33 mouse cellular contexts compared by ENCODE assay signal in the genomic region with DNA sequence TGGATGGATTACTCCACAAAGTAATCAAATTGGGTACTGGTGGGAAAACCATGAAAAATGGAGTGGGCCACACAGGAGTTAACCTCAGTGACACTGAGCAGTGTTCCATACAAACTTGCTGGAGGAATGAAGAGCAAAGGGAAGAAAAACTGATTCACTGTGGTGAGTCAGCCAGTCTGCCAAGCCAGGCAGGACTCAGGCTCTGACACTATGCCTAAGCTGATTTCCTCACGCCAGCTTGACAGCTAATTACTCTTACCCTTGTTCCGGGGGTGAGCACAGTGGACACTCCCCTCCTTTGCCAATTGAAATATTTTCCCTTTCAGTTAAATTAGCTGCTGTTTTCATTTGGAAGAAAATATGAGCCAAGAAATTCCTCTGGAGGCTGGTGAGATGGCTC. TPM values are rescaled to one million over a fixed set of nuclear protein-coding genes. Genes with fewer than 3 reads are reported as not detected.
A peak's percentile ranks its signal among the peaks of the same experiment; 100 is the strongest.
DNase-seq lines count a peak whose midpoint lies in the region; ATAC-seq lines count a peak whose summit lies in the region.
"Had no signal": no experiment of that assay in that cellular context is flagged by ENCODE, and none has a peak within 500 bp of the region (broad histone marks: within the 10 kb centered on the region; RNA-seq: fewer than 3 reads in every experiment).

No protein-coding gene starts in this region.

- H3K9ac ChIP-seq in kidney, embryonic 14.5 days (ENCODE audit: low read depth, low read length), result no peak overlapping the region
- H3K9ac ChIP-seq: embryonic facial prominence, embryonic 13.5 days; forebrain, embryonic 13.5 days; hindbrain, embryonic 15.5 days; limb, embryonic 15.5 days; liver, embryonic 14.5 days; neural tube, embryonic 15.5 days had no signal

- H3K9me3 ChIP-seq in kidney, embryonic 14.5 days (ENCODE audit: control insufficient read depth, low read length), result no peaks in the 10 kb centered on the region
- H3K9me3 ChIP-seq: embryonic facial prominence, embryonic 13.5 days; forebrain, embryonic 13.5 days; heart, embryonic 10.5 days; hindbrain, embryonic 15.5 days; limb, embryonic 15.5 days; neural tube, embryonic 15.5 days had no signal

- H3K36me3 ChIP-seq in kidney, embryonic 14.5 days (ENCODE audit: control insufficient read depth, insufficient read depth, low read length), result no peaks in the 10 kb centered on the region
- H3K36me3 ChIP-seq: embryonic facial prominence, embryonic 13.5 days; heart, embryonic 10.5 days; hindbrain, embryonic 15.5 days; limb, embryonic 15.5 days; neural tube, embryonic 15.5 days had no signal

- intact Hi-C loops in heart, postnatal 10 days (cut with DNase I), result no loop called here

- peaks cover 10% of the 10 kb centered on the region for H3K4me1 ChIP-seq in kidney, embryonic 14.5 days (ENCODE audit: control insufficient read depth, insufficient read depth, low read length)

- no peaks in the 10 kb centered on the region for H3K27me3 ChIP-seq in kidney, embryonic 14.5 days (ENCODE audit: control insufficient read depth, insufficient read depth, low read length)
- H3K27me3 ChIP-seq: embryonic facial prominence, embryonic 13.5 days; forebrain, embryonic 13.5 days; hindbrain, embryonic 15.5 days; limb, embryonic 15.5 days; neural tube, embryonic 15.5 days had no signal

- 34% methylated on average over 2 of the region's 2 CpGs for WGBS in kidney, embryonic 14.5 days

- peak; percentile 48 for DNase-seq in heart, adult 11 months
- no peak for DNase-seq in heart, postnatal 10 days
- DNase-seq in 3134 (ENCODE audit: extremely low read depth, insufficient read length, low spot score) (peak; percentile 40), NIH3T3 (ENCODE audit: low read depth) (peak; percentile 52)
- DNase-seq in adrenal gland, postnatal 25 days, result peak; percentile 25
- no peak for DNase-seq in c-Kit-positive CD71-positive TER-119-positive erythroid progenitor cells, embryonic 14.5 days (ENCODE audit: low spot score)
- DNase-seq: cerebellum, adult 2 months; cerebellum, postnatal 25 days; embryo, embryonic 11 days; gastrocnemius, adult 2 months; kidney, adult 2 months; kidney, postnatal 10 days; left cerebral cortex, postnatal 4 days had no signal

- no peak for ATAC-seq in kidney, embryonic 14.5 days (ENCODE audit: low FRiP score, low TSS enrichment)
- ATAC-seq: forebrain, embryonic 13.5 days had no signal

- H3K27ac ChIP-seq in kidney, embryonic 14.5 days (ENCODE audit: low read depth, low read length), result no peak overlapping the region
- H3K27ac ChIP-seq: embryonic facial prominence, embryonic 13.5 days; forebrain, embryonic 13.5 days; gastrocnemius, adult 2 months; heart, embryonic 10.5 days; hindbrain, embryonic 15.5 days; limb, embryonic 15.5 days; liver, embryonic 14.5 days; neural tube, embryonic 15.5 days had no signal

- H3K4me3 ChIP-seq in kidney, embryonic 14.5 days (ENCODE audit: low read length), result no peak overlapping the region
- H3K4me3 ChIP-seq: embryonic facial prominence, embryonic 13.5 days; erythroblast, embryonic 14.5 days; forebrain, embryonic 13.5 days; gastrocnemius, adult 2 months; heart, embryonic 10.5 days; hindbrain, embryonic 15.5 days; limb, embryonic 15.5 days; neural tube, embryonic 15.5 days had no signal

- no peak overlapping the region for H3K4me2 ChIP-seq in kidney, embryonic 14.5 days (replicated peaks; ENCODE audit: low read depth, low read length)
- H3K4me2 ChIP-seq: embryonic facial prominence, embryonic 13.5 days; forebrain, embryonic 13.5 days; hindbrain, embryonic 15.5 days; limb, embryonic 15.5 days; midbrain, embryonic 11.5 days; neural tube, embryonic 15.5 days had no signal

RNA-seq across cellular contexts. Expression of gene Ascc2, which starts 4.1 kb away (rescaled TPM):
- total RNA-seq in heart, postnatal 10 days (2021), result 10 to 100 TPM; 15.2 to 16.4 TPM
- total RNA-seq in adrenal gland, postnatal 25 days (2021), result 47.8 and 48.2 TPM in 2 replicates
- 20.9 and 36.2 TPM in 2 replicates for polyA plus RNA-seq in kidney, embryonic 14.5 days (2014; fragmentation: Nextera tagmentation; extraction: Ambion mirVana)

RNA-seq across cellular contexts. Expression of gene Gm11032, which starts 13.6 kb away (rescaled TPM):
- not detected for total RNA-seq in heart, postnatal 10 days (2021)
- not detected in 2 replicates for total RNA-seq in adrenal gland, postnatal 25 days (2021)
- not detected in 2 replicates for polyA plus RNA-seq in kidney, embryonic 14.5 days (2014; fragmentation: Nextera tagmentation; extraction: Ambion mirVana)
- total RNA-seq: gastrocnemius, adult 2 months; hematopoietic stem cell, adult 5-6 weeks; layer of hippocampus, adult 18-20 months; layer of hippocampus, postnatal 14 days; left cerebral cortex, adult 8-10 months; left cerebral cortex, postnatal 4 days; midbrain, postnatal 0 days had no signal
- polyA plus RNA-seq: cerebellum, adult 2 months; embryonic facial prominence, embryonic 13.5 days; erythroblast, embryonic 14.5 days; forebrain, embryonic 13.5 days; gonadal fat pad, adult 2 months; heart, embryonic 10.5 days; heart, embryonic 16.5 days; hindbrain, embryonic 15.5 days; intestine, embryonic 14.5 days; kidney, adult 2 months; limb, embryonic 15.5 days; liver, embryonic 14.5 days; lung, embryonic 16.5 days; midbrain, embryonic 11.5 days; midbrain, postnatal 0 days; neural tube, embryonic 15.5 days; thymus, postnatal 0 days had no signal

RNA-seq across cellular contexts. Expression of gene Mtmr3, which starts 38.8 kb away (rescaled TPM):
- 10 to 100 TPM; 56.9 to 59.9 TPM for total RNA-seq in heart, postnatal 10 days (2021)
- 60.1 and 68.0 TPM in 2 replicates for total RNA-seq in adrenal gland, postnatal 25 days (2021)
- polyA plus RNA-seq in kidney, embryonic 14.5 days (2014; fragmentation: Nextera tagmentation; extraction: Ambion mirVana), result 13.4 and 26.2 TPM in 2 replicates

Comparison
In these comparisons a context has a peak if more than half of its experiments do, and no peak if none do; other contexts are left out.
1. DNase-seq: peak in heart, adult 11 months (single experiment), 3134 (single experiment), NIH3T3 (single experiment) and adrenal gland, postnatal 25 days (single experiment); none in heart, postnatal 10 days (0 of 2) and c-Kit-positive CD71-positive TER-119-positive erythroid progenitor cells, embryonic 14.5 days (single experiment).